Mouse (Mus musculus): ENCODE data around the gene Capzb.

Gene Capzb

DNA sequence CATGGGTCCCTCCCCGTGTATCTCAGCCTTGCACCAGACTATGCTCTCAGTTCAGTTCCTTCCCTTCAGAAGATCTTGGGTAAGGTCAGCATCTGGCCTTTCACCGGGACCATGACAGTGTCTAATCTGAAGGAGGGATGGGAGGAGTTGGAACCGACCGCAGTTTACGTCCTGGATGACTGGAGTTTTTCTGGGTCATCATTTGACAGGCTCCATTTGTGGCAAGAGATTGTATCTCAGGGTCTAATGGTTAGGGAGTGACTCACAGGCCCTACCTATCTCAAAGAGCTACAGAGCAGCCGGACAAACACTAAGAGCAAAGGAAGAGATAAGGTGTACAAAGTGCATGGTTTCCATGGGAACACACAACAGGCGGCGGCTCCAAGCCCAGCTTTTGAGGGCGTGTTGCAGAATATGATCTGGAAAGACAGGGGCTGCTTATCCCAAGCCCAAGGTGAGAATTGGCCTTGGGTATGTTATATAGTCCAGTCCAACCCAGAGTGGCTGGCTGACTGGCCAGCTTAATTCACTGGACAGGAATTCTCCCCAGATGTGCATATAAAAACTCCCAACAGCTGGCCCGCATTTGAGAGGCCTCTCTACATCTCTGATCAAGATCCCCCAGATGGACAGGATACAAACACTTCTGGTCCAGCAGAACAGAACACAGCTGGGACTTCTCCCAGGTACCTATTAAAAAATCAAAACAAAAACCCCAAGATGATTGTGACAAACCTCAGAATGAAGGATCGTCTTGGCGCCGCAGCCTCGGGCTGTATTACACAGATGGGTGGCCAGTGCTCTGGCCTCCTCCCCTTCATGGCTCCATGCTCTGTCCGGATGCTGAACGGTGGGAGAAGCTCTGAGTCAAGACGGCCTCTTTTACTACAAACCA is 12.7 kb upstream of the Capzb start:
- DNase-seq (ENCODE audit: low spot score): no peak

GRCm38 (mm10) chr4:139182511-139182910 is 10.2 kb upstream of the Capzb start:
- no peak for DNase-seq (ENCODE audit: low spot score)

GRCm38 (mm10) chr4:139185766-139186442 is 6.8 kb upstream of the Capzb start:
- no peak for DNase-seq (ENCODE audit: low spot score)

- DNase-seq (ENCODE audit: low spot score): no peak
These were observed 4.8 kb upstream of the Capzb start for GRCm38 (mm10) chr4:139187930-139188329.

DNA sequence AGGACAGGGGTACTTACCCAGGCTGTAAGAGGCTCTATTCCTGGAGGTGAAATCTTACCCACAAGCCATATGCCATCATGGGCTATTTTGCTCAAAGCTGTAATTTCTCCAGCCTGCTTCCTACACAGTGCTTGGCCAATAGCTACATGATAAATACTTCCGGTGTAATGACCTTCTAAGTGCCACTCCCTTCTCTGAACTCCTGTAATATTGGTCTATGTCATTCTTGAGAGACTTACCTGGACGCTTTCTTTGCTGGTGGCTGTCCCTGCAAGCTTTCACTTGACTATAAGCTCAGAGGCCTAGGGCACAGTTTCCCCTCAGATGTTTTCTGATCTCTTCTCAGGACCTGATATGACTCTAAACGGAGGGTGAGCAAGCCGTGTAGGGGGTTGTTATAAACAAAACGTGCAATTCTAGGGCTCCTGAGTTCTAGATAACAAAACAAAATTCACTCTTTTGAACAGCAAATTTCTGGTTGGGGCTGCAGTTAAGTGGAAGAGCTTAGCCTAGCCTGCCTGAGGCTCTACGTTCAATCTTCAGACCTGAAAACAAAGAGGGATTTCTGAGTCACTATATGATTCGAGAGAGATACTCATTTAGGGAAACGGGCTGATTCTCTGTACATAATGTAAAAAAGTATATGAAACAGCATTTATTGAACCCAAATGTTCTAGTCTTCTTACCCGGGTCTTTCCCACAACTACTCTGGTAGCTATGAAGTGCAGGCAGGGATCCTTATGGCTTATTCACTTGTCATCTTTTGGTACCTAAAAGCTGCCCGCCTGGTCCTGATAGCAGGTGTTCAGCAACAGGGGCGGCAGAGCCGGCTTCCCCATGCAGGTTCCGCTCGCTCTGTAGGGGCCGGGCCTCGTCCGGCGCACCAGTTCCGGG is 847 bp upstream of the Capzb start:
- no peak for DNase-seq (ENCODE audit: low spot score)

DNA sequence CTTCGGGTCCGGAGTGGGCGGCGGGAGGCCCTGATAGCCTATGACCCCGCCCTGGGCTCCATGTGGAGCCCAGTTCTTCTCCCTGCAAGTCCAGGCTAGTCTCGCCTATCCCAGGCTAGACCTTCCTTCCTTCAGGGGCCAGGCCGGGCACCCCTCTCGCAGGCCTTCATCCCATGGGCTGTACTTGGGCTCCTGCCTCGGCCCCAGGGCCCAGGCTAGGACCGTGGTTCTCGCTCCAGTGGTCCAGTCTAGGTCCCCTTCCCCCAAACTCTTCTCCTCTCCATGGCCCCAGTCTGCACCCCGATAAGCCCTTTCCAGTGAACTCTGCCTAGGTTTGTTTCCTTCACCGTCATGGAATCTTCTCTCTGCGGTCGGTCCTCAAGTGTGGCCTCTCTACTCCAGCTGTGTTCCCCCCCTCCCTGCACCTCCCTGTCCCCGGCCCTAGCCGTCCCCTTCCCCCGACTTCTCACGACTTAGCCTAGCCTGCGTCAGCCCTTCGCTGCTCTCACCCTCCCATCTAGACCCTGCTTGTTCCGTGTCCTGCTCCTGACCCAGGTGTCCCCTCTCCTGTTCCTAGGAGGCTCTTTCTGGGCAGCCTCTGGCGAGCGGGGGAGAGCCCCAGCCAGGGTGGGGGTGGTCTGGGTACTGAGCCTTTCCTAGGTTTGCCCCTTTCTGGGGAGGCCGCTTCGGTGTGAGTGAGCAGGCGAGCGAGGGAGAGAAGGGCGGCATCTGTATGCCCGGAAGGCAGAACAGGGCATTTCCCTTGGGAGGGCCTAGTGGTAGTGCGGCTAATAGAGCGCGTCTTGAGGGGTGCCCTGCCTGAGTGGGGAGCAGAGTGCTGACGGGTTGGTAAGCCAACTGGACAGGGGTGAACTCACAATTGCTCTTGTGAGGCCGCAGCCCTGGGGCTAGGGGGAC is 736 bp downstream of the Capzb start:
- DNase-seq (ENCODE audit: low spot score): no peak

- DNase-seq (ENCODE audit: low spot score): no peak
These were observed 2.4 kb downstream of the Capzb start for GRCm38 (mm10) chr4:139195101-139195500.

- no peak for DNase-seq (ENCODE audit: low spot score)
These were observed 3.8 kb downstream of the Capzb start for GRCm38 (mm10) chr4:139196464-139196863.

DNA sequence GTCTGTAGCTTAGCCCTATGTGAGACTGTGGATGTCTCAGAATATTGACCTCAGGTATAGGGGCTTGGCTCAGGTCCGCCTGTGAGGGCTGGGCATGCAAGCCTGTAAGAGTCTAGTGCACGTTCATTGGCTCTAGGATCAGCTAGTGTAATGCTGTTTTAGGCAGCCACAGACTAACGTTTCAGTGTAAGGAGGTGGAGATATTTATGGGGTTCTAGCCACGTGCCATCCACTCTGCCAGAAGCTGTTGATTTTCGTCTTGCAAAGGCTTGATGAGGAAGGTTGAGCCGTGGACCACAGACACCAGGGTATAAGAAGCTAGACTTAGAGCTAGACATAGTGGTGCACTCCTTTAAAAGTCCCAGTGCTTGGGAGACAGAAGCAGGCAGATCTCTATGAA is 4.2 kb downstream of the Capzb start:
- no peak for DNase-seq (ENCODE audit: low spot score)

- no peak for DNase-seq (ENCODE audit: low spot score)
These were observed 4.8 kb downstream of the Capzb start for GRCm38 (mm10) chr4:139197453-139197852.

DNA sequence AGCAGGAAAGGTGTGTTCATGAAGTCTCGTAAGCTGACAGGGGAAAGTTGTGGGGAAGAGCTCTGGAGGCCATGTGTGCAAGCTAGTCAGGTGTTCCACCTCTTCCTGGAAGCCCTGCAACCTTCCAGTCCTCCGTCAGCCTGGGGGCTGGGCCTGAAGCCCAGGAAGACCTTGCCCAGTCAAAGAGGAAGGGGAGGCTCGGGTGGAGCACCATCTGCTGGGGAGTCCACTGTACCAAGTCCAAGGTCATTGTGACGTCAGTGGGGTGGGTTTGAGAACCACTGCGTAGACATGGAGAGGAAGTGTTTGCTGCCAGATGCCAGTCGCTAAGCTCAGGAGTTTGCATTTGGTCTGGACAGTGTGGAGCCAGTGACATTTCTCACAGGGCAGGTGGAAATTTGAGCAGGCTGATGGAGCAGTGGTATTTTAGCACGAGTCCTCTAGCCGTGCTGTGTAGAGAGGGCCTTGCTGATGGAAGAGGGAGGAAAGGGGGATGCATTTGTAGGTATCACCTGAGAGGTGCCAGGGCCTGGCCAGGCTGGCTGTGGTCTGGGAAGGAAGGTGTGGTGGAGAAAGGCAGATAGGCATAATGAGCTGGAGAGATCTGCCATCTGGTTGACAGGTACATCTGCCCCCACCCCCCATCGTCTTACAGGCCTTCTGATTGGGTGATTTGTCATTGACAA is 5.4 kb downstream of the Capzb start:
- no peak for DNase-seq (ENCODE audit: low spot score)

DNA sequence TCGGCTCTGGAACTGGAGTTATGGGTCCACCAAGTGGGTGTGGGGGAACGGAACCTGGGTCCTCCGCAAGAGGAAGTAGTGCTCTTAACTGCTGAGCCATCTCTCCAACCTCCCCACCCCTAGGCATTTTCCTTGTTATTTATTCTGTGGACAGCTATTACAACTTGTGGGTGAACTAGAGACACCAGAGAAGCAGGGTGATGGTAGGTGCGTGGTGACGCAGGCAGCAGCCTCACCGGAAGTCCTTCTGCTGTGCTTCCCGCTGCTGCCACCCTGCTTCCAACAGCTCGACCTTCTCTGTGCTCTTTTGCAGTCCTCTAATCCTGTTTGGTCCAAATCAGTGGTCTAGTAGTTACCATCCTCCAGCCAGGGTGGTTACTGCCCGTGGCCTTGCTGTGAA is 6.4 kb downstream of the Capzb start:
- DNase-seq (ENCODE audit: low spot score): no peak

GRCm38 (mm10) chr4:139199703-139200340 is 7.1 kb downstream of the Capzb start:
- DNase-seq (ENCODE audit: low spot score): no peak

DNA sequence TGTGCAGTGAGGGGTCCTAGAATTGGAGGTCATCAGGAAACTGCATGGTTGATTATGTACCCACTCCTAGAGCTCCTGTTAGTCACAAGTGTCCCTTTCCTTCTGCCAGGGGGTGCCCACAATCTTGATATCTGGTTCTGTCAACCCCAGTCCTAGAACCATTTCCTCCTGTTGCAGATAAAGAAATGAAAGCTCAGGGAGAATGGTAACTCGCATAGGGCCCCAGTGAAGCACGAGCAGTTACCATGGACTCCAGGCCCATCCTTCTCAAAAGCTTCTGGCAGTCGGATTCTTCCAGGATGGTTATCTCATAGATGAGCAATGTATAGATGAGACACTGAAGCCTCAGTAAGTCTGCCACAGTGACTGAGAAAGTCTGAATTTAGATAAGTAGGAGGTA is 8.2 kb downstream of the Capzb start:
- DNase-seq (ENCODE audit: low spot score): no peak

- no peak for DNase-seq (ENCODE audit: low spot score)
These were observed 9.9 kb downstream of the Capzb start for GRCm38 (mm10) chr4:139202556-139202955.

DNA sequence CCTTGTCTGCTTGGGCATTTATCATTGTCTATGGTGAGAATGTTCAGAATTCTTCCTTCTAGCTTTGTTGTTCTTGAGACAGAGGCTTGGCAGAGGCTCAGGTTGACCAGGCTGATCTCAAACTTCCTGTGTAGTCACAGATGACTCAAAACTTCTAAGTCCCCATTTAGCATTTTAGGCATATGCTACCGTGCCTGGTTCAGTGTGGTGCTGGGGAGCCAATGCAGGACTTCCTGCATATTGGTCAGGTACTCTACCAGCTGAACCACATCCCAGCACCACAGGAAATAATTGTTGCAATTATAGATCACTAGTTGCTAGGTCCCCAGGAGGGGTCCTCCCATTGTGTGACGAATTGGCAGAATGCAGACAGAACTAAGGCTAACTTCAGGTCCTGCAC is 10.7 kb downstream of the Capzb start:
- DNase-seq (ENCODE audit: low spot score): no peak

- no peak for DNase-seq (ENCODE audit: low spot score)
These were observed 13.1 kb downstream of the Capzb start for GRCm38 (mm10) chr4:139205842-139206241.

GRCm38 (mm10) chr4:139206353-139207045 is 13.8 kb downstream of the Capzb start:
- no peak for DNase-seq (ENCODE audit: low spot score)

GRCm38 (mm10) chr4:139208236-139209129 is 15.8 kb downstream of the Capzb start:
- DNase-seq (ENCODE audit: low spot score): no peak
